In the genomic region with DNA sequence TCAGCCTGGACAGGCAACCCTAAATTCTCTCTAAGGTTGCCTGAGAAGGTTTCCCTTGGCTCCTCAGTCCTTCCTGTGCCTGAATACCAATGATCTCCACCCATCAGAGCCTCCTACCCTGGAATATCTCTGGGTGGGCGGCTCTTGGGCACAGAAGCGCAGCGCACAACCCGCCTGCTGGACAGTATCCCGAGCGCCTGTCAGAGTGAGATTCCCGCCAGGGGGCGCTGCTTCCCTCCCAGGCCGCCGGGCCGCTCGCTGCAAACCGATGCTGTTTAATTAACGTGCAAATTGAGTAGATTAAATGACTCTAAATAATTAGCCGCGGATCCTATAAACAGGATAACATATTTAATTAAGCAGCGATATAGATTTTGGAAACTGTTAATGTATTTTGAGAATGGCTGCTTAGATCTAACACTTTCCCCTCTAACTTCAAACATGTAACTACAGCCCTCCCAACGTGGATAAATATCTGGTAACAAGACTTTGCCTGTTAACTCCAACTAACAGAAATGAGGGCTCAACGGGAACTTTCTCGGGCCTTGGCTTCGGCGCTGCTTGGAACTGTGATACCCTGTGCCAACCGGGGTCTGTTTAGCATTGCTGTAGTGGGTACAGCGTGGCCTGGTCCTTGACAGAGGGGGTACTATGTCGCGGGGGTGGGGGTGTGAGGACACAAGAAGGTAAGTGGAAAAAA, we compare ENCODE assay signal across 8 mouse cellular contexts. TPM values are rescaled to one million over a fixed set of nuclear protein-coding genes. Genes with fewer than 3 reads are reported as not detected.
DNase-seq lines count a peak whose midpoint lies in the region; ATAC-seq and TF ChIP-seq lines count a peak whose summit lies in the region.
"Had no signal": no experiment of that assay in that cellular context is flagged by ENCODE, and none has a peak within 500 bp of the region (broad histone marks: within the 10 kb centered on the region; RNA-seq: fewer than 3 reads in every experiment).

No protein-coding gene starts in this region.

- H3K36me3 ChIP-seq in E14TG2a.4 (ENCODE audit: insufficient read depth, low read length) = no peaks in the 10 kb centered on the region
- no peaks in the 10 kb centered on the region for H3K36me3 ChIP-seq in embryonic facial prominence, embryonic 10.5 days (replicated peaks)
- no peaks in the 10 kb centered on the region for H3K36me3 ChIP-seq in hindbrain, embryonic 12.5 days

- under 1% methylated on average over 26 of the region's 26 CpGs for WGBS in embryonic facial prominence, embryonic 10.5 days
- WGBS in hindbrain, embryonic 12.5 days = 1% methylated on average over 26 of the region's 26 CpGs

- 0 out of 2 replicates have a peak, but pooled peaks have one; percentile 42 for ATAC-seq in hindbrain, embryonic 12.5 days (ENCODE audit: low FRiP score)

- DNase-seq in adrenal gland, postnatal 10 days = peak; percentile 90
- DNase-seq in embryonic facial prominence, embryonic 10.5 days (ENCODE audit: low spot score) = peak; percentile 89
- peak; percentile 67 to 86 for DNase-seq in layer of hippocampus, postnatal 25 days (ENCODE audit: extremely low spot score in 1 of 2, low spot score in 1 of 2)
- DNase-seq in mesoderm, embryonic 11.5 days (ENCODE audit: low read depth, low spot score) = peak; percentile 81
- DNase-seq in spleen, adult 12 weeks (ENCODE audit: low spot score) = peak; percentile 49

- 0 out of 2 replicates have a peak overlapping the region, but pooled peaks have one; percentile 6 for H3K4me2 ChIP-seq in hindbrain, embryonic 12.5 days (replicated peaks)

- H3K27ac ChIP-seq in embryonic facial prominence, embryonic 10.5 days (replicated peaks) = no peak overlapping the region
- peak overlapping the region; percentile 83 for H3K27ac ChIP-seq in hindbrain, embryonic 12.5 days

- H3K27me3 ChIP-seq in E14TG2a.4 (ENCODE audit: insufficient read depth, low read length) = peaks cover 89% of the 10 kb centered on the region
- peaks cover 99% of the 10 kb centered on the region for H3K27me3 ChIP-seq in embryonic facial prominence, embryonic 10.5 days (replicated peaks; ENCODE audit: low read depth, poor library complexity, severe bottlenecking)
- H3K27me3 ChIP-seq in hindbrain, embryonic 12.5 days = peaks cover 83% of the 10 kb centered on the region

- peaks cover 39% of the 10 kb centered on the region for H3K4me1 ChIP-seq in E14TG2a.4 (replicated peaks; ENCODE audit: low read depth, low read length)
- H3K4me1 ChIP-seq in embryonic facial prominence, embryonic 10.5 days = peaks cover 48% of the 10 kb centered on the region
- peaks cover 41% of the 10 kb centered on the region for H3K4me1 ChIP-seq in hindbrain, embryonic 12.5 days

- no peak overlapping the region for H3K4me3 ChIP-seq in E14TG2a.4 (replicated peaks; ENCODE audit: low read length)
- H3K4me3 ChIP-seq in embryonic facial prominence, embryonic 10.5 days = no peak overlapping the region
- H3K4me3 ChIP-seq in hindbrain, embryonic 12.5 days = no peak overlapping the region

- peak; percentile 67 for TF ChIP-seq CTCF in E14TG2a.4 (conservative IDR thresholded peaks at IDR 0.05; ENCODE audit: low read length)

- H3K9me3 ChIP-seq in E14TG2a.4 (ENCODE audit: low read length) = no peaks in the 10 kb centered on the region
- no peaks in the 10 kb centered on the region for H3K9me3 ChIP-seq in embryonic facial prominence, embryonic 10.5 days
- H3K9me3 ChIP-seq in hindbrain, embryonic 12.5 days (replicated peaks) = no peaks in the 10 kb centered on the region

- H3K9ac ChIP-seq in hindbrain, embryonic 12.5 days = no peak overlapping the region

RNA-seq across cellular contexts. Expression of gene Uncx, which starts 6.9 kb away (rescaled TPM):
- total RNA-seq in adrenal gland, postnatal 10 days (2021) = not detected
- 3.3 and 4.7 TPM in 2 replicates for polyA plus RNA-seq in embryonic facial prominence, embryonic 10.5 days (2016; fragmentation: Nextera tagmentation; extraction: Ambion mirVana)
- 97.3 and 99.4 TPM in 2 replicates for polyA plus RNA-seq in hindbrain, embryonic 12.5 days (2016; fragmentation: Nextera tagmentation; extraction: Ambion mirVana)
- total RNA-seq in layer of hippocampus, postnatal 25 days (2021) = not detected
- polyA plus RNA-seq: heart, embryonic 14.5 days had no signal

RNA-seq across cellular contexts. Expression of gene Zfand2a, which starts 52.0 kb away (rescaled TPM):
- 10 to 100 TPM; 23.2 to 26.3 TPM for total RNA-seq in adrenal gland, postnatal 10 days (2021)
- polyA plus RNA-seq in embryonic facial prominence, embryonic 10.5 days (2016; fragmentation: Nextera tagmentation; extraction: Ambion mirVana) = 10.2 and 12.5 TPM in 2 replicates
- 12.0 and 14.6 TPM in 2 replicates for polyA plus RNA-seq in hindbrain, embryonic 12.5 days (2016; fragmentation: Nextera tagmentation; extraction: Ambion mirVana)
- total RNA-seq in layer of hippocampus, postnatal 25 days (2021) = 10 to 100 TPM; 66.4 to 70.4 TPM
